Mouse (Mus musculus) CH12.LX (cell line): ENCODE data around the gene Dcaf12.
A peak's percentile ranks its signal among the peaks of the same experiment; 100 is the strongest.

Experiments used
- CTCF ChIP-seq, 2 experiments: IDR thresholded peaks in 1 of 2; conservative IDR thresholded peaks in 1 of 2; 2 replicates each; pipeline ENCODE4 v1.5.1; 2011 to 2012; ENCODE audit warnings: low read depth in 2 of 2, low read length in 2 of 2, improper control_type of control experiment in 1 of 2, inconsistent platforms in 1 of 2, mild to moderate bottlenecking in 1 of 2, moderate library complexity in 1 of 2
- MAZ ChIP-seq: IDR thresholded peaks from 2 replicates; pipeline ENCODE4 v1.6.1; 2012; ENCODE audit warnings: low read depth, mild to moderate bottlenecking, inconsistent platforms, low read length, improper control_type of control experiment, moderate library complexity
- POLR2AphosphoS2 ChIP-seq: IDR thresholded peaks from 2 replicates; pipeline ENCODE4 v1.6.1; 2011; ENCODE audit warnings: low read depth, low read length, improper control_type of control experiment
- UBTF ChIP-seq: IDR thresholded peaks from 2 replicates; pipeline ENCODE4 v1.6.1; 2012; ENCODE audit warnings: low read depth, mild to moderate bottlenecking, inconsistent platforms, low read length, improper control_type of control experiment, moderate library complexity

- TF ChIP-seq UBTF (no peak; the same call in 1 of the 2 replicates), POLR2AphosphoS2 (peak; percentile 59; the same call in 1 of the 2 replicates), CTCF (conservative IDR thresholded peaks at IDR 0.05 in 1 of 2, IDR thresholded peaks at IDR 0.05 in 1 of 2; ENCODE audit: low read depth in 2 of 2, low read length in 2 of 2) (no peak), MAZ (peak; percentile 66)
Observed at GRCm38 (mm10) chr4:41348584-41349198, 34.0 kb upstream of the Dcaf12 start, which contains the start of gene Ubap1.
